Mouse (Mus musculus): ENCODE data around the gene Sbk2.
"Not testable (repeated sequence)": the region's sequence is repeated elsewhere in the genome, so short reads cannot be mapped to it uniquely, and the experiment has no call there.

The Sbk2 gene

DNA sequence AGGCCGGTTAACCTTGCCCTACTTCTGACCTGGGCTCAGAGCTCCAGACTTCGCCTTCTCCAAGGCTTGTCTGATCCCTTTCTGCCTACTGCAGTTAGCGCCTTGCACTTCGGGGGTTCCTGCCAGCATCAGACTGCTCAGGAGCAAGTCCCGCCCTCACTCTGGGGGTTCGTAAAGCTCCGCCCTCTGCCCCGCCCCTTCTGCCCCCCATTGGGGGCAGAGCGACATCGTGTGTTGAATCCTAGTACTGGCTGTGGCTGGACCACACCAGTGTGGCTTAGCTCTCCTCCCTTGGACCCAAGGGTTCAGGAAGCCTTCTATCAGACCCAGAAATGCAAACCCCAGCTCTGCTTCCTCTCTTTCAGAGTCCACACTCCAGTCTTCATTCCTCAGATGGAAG is at the start of gene Sbk2:
Sbk2 (minus strand) TSS at position 135 of the 400 bp plus-strand sequence.
- in situ Hi-C loops (cut with MboI; ENCODE audit: low sequenced_read_pairs): no loop called here

DNA sequence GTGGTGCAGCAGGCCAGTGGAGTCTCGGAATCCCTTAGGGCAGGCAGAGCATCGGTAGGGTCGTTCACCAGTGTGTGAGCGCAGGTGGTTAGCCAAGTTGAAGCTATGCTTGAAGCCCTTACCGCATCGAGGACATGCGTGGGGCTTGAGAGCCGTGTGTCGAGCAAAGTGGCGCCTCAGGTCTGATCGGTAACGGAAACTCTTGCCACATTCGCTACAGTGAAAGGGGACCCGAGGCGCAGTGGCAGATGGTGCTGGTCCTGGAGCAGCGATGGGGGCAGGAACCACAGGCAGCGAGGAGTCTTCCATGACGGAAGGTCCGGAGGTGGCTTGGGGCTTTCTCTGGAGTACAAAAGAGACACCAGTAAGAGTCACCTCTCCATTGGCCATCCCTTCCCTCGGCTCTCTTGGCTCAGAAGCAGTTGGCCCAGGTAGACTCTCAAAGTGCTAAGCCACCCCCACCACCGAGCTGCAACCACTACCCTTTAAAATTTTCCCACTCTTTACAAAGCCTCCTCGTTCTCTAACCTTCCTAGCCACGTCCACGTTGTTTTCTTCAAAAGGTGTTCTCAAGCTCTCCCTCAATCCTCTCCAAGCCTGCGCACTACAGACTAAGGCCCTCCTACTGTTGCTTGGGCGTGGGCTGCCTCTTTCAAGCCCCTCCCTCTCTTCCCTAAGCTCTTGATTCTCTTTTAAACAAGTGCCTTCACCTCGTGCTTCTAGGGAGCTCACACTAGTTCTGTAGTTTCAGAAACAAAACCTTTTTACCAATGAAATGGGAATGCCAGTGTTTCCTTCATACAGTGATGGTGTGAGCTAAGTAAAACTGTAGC is 48.7 kb upstream of the Sbk2 start:
- in situ Hi-C loops (cut with MboI; ENCODE audit: low sequenced_read_pairs): no loop called here

GRCm38 (mm10) chr7:5008229-5008628 is 44.0 kb upstream of the Sbk2 start:
- in situ Hi-C loops (cut with MboI; ENCODE audit: low sequenced_read_pairs): no loop called here

DNA sequence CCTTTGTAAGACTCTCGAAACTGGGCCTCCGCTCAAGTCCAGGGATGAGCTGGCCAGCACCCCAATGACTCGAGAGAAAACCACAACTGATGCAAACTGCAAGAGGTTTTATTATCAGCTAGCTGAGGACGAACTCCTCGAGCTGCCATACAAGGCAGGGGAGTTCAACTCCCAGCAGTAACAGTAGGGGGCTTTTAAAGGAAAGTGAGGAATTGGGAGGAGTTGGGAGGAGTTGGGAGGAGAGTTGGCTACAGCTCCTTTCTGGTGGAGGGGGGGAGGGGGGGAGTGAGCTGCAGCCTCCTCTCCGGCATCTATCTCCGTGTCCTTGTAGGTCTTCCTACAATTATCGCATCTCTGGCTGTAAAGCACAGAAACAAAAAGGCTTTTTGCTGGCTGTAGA is 38.7 kb upstream of the Sbk2 start:
- in situ Hi-C loops (cut with MboI; ENCODE audit: low sequenced_read_pairs): not testable (repeated sequence)

- in situ Hi-C loops (cut with MboI; ENCODE audit: low sequenced_read_pairs): no loop called here
Observed at GRCm38 (mm10) chr7:4999876-5000275, 35.7 kb upstream of the Sbk2 start.

DNA sequence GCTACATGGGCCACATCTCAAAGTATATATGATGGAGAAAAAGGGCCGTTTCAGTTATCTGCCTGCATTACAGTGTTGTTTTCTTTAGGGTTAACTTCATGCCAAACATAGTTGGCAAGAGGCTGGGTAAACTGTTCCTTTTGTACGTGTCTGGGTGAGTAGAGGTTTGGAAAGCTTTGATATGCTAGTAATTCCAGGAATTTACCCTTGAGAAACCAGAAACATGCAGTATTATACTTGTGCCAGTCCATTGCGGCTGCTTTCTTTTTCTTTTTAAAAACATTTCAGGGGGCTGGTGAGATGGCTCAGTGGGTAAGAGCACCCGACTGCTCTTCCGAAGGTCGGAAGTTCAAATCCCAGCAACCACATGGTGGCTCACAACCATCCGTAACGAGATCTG is 32.7 kb upstream of the Sbk2 start:
- in situ Hi-C loops (cut with MboI; ENCODE audit: low sequenced_read_pairs): no loop called here

DNA sequence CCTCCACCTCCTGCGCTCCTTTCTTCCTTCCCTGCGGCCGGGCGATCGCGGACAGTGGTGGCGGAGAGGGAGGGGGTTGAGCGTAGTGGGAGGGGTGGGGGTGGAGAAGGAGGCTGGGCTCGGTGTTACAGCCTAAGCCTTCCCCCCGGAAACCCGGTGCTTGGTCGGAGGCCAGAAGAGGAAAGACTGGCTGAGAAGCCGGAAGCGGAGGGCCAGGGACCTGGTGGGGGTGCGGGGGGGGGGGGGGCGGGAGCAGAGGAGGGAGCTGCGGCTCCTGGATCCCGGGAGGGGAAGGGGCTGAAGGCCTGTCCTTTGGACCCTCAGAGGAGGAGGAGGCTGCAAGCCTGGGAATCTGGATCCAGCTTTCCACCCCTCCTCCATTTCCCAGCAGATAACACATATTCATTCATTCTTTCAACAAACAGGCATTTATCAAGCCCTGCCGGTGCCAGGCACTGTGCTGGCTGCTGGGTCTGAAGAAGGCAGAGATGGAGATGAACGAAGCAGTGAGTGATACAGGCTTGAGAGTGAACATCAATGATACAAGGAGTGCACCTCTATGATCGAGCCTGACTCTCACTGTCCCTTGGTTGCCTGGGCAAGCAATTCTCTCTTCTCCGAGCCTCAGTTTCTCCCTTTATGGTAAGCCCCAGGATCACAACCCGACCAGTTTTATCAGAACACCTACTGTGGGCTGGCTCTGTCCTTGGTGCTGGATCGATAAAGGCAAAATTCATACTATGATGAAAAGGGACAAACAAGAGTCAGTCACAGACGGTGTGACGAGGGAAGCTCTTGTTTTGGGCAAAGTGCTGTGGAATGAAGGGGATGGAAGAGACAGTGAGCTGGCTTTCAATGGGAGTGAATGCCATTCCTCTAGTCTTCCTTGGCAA is 32.0 kb upstream of the Sbk2 start, which contains the start of gene Zfp579:
Zfp579 (minus strand) TSS at position 156 of the 893 bp plus-strand sequence.
- in situ Hi-C loops (cut with MboI; ENCODE audit: low sequenced_read_pairs): no loop called here

DNA sequence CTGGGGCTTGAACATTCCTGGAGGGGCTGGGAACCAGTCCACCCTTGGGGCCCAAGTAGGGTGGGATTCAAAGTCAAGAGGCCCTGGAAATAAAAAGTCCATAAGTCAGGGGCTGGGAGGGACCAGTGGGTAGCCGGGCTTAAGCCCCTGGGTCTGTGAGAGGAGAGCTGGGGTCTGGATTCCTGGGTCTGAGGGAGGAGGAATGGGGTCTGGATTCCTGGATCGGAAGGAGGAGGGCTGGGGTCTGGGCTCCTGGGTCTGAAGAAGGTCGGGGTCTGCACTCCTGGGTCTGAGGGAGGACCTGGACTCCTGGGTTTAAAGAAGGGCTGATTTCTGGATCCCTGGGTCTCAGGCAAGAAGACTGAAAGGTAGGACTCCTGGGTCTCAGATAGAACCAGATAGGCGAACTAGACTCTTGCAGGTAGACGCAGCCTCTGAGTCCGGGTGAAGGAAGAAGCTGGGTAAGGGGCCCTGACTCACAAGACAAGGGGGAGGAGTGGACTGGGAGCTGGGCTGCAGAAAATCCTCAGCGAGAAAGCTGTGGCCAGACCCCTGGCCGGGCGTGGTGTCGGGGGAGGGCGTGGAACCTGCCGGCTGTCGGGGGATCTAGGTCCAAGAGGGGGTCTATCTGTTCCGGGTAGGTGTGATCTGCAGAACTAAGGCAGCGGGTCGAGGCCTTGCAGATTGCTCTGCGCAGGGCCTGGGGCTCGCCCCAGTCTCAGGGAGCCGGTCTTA is 31.2 kb upstream of the Sbk2 start:
- in situ Hi-C loops (cut with MboI; ENCODE audit: low sequenced_read_pairs): no loop called here

DNA sequence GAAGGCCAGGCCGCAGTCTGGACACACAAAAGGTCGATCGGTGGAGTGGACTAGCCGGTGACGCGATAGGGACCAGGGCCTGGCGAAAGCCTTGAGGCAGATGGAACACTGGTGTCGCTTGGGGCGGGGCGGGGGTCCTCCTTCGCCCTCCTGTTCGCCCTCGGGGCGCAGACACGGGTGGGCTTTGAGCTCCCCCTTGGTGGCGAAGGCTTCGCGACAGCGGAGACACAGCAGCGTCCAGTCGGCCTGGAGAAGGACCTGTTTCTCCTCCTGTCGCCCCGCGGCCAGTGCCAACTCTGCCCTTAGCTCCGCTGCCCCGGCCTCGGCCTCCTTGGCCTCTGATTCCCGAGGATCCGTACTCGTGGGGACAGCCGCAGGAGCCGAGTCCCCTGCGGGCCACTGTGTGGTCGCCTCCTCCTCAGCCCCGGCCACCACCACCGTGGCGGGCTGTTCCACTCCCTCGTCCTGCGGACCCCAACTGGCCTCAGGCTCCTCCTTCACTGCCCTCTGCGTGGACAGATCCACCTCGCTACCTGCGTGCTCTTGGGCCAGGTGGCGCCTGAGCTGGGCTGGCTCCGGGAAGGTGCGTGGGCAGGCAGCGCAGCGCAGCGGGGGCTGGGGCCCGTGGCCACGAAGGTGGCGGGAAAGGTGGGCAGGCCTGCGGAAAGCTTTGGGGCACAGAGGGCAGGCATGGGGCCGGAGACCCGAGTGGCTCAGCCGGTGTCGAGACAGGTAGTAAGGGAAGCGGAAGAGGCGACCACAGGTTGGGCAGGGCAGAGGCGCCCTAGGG is 30.0 kb upstream of the Sbk2 start:
- in situ Hi-C loops (cut with MboI; ENCODE audit: low sequenced_read_pairs): no loop called here

- in situ Hi-C loops (cut with MboI; ENCODE audit: low sequenced_read_pairs): no loop called here
Observed at GRCm38 (mm10) chr7:4993347-4993998, 29.3 kb upstream of the Sbk2 start.

GRCm38 (mm10) chr7:4988250-4988649 is 24.0 kb upstream of the Sbk2 start:
- in situ Hi-C loops (cut with MboI; ENCODE audit: low sequenced_read_pairs): no loop called here

- in situ Hi-C loops (cut with MboI; ENCODE audit: low sequenced_read_pairs): no loop called here
Observed at GRCm38 (mm10) chr7:4976832-4977231, 12.6 kb upstream of the Sbk2 start.

GRCm38 (mm10) chr7:4975455-4975854 is 11.2 kb upstream of the Sbk2 start:
- in situ Hi-C loops (cut with MboI; ENCODE audit: low sequenced_read_pairs): no loop called here

GRCm38 (mm10) chr7:4972321-4973047 is 8.3 kb upstream of the Sbk2 start:
- in situ Hi-C loops (cut with MboI; ENCODE audit: low sequenced_read_pairs): no loop called here

DNA sequence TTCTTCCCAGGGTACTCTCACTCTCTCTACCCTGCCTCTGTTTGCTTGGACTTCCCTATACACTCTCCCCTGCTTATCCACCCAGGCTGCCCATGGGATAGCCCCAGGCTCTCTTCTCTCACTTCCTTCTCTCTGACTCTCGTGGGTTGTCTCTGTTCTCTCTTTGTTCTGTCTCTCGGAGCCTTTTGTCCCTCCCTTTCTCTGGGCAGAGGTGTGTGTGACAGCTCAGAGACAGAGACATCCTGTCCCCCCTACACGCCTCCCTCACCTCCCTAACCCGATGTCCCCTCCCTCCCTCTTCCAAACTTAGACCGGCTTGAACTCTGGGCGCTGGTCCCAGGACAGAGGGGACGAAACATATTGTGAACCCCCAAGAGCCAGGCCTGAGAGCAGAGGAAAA is 7.5 kb upstream of the Sbk2 start:
- in situ Hi-C loops (cut with MboI; ENCODE audit: low sequenced_read_pairs): no loop called here

- in situ Hi-C loops (cut with MboI; ENCODE audit: low sequenced_read_pairs): no loop called here
Observed at GRCm38 (mm10) chr7:4971068-4971467, 6.9 kb upstream of the Sbk2 start, which contains the start of gene Sbk3. TSS of gene Sbk3 (minus strand) at chr7:4971168.

GRCm38 (mm10) chr7:4964988-4965387 is 782 bp upstream of the Sbk2 start:
- in situ Hi-C loops (cut with MboI; ENCODE audit: low sequenced_read_pairs): no loop called here

DNA sequence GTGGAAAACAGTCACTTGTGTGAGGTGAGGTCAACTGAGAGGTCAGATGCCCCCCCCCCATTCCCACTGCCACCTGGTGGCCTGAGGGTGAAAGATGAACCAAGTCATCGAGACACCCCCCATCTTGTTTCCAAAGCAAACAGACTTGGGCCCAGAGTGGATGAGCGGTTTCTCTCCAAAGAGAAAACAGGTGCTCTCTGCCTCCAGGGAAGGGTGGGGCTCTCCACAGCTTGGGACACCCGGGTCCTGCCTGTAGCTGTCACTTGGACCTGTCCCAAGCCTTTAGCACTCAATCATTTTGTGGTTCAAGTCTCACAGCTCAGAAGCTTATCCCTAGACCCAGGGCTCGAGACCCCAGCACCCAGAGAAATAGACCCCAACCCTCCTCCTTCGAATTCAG is 679 bp downstream of the Sbk2 start:
- in situ Hi-C loops (cut with MboI; ENCODE audit: low sequenced_read_pairs): no loop called here

GRCm38 (mm10) chr7:4957361-4957760 is 6.8 kb downstream of the Sbk2 start:
- in situ Hi-C loops (cut with MboI; ENCODE audit: low sequenced_read_pairs): no loop called here

Data from CH12F3 (cell line).